22 mouse cellular contexts compared by ENCODE assay signal in the genomic region with DNA sequence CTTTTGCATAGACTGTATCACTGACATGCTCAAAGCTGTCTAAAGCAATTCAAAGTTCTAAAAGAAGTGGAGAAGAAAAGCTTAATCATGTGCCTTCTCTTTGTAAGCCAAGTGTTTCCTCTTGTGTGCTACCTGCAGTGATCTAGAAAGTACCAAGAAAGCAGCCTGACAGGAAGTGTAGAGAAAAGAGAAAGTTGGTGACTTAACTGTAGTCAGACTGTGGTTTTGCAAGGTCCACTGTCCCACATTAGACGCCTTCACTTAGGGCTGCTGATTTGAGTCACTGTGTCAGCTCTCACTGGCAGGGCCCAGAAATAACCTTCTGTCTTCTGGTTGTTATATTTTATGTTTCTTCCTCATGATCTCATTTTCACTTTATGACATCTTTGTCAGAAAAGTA. TPM values are rescaled to one million over a fixed set of nuclear protein-coding genes. Genes with fewer than 3 reads are reported as not detected.
DNase-seq lines count a peak whose midpoint lies in the region; ATAC-seq and TF ChIP-seq lines count a peak whose summit lies in the region.
"Had no signal": no experiment of that assay in that cellular context is flagged by ENCODE, and none has a peak within 500 bp of the region (broad histone marks: within the 10 kb centered on the region; RNA-seq: fewer than 3 reads in every experiment).

No protein-coding gene starts in this region.

- H3K4me2 ChIP-seq in CH12.LX (ENCODE audit: insufficient read depth, low read depth, poor library complexity, severe bottlenecking), result no peak overlapping the region
- H3K4me2 ChIP-seq in midbrain, embryonic 14.5 days (ENCODE audit: low read length), result no peak overlapping the region
- H3K4me2 ChIP-seq: forebrain, embryonic 13.5 days; heart, embryonic 15.5 days; intestine, embryonic 15.5 days had no signal

- H3K9me3 ChIP-seq in CH12.LX (replicated peaks; ENCODE audit: low read length), result no peaks in the 10 kb centered on the region
- H3K9me3 ChIP-seq in midbrain, embryonic 14.5 days (ENCODE audit: control insufficient read depth, low read length), result no peaks in the 10 kb centered on the region
- H3K9me3 ChIP-seq: embryonic facial prominence, embryonic 10.5 days; forebrain, embryonic 13.5 days; heart, embryonic 10.5 days; heart, embryonic 15.5 days; hindbrain, embryonic 10.5 days; intestine, embryonic 15.5 days had no signal

- no peak for TF ChIP-seq POLR2A in thymus, adult 2 months (IDR thresholded peaks at IDR 0.05; ENCODE audit: control insufficient read depth, extremely low read depth, insufficient read depth, low read length, poor library complexity)
- TF ChIP-seq POLR2A in CH12.LX (IDR thresholded peaks at IDR 0.05; ENCODE audit: low read depth, low read length), result no peak

- in situ Hi-C loops in CH12.LX (cut with MboI; ENCODE audit: low pct_ligation_motif_present, low pct_unique_long_range_greater_than_20kb, low sequenced_read_pairs), result no loop called here

- H3K9ac ChIP-seq in CH12.LX (ENCODE audit: insufficient read depth, low read depth), result no peak overlapping the region
- H3K9ac ChIP-seq in midbrain, embryonic 14.5 days (replicated peaks; ENCODE audit: low read length), result no peak overlapping the region
- H3K9ac ChIP-seq: forebrain, embryonic 13.5 days; forebrain, postnatal 0 days; heart, embryonic 15.5 days; intestine, embryonic 15.5 days had no signal

- TF ChIP-seq RAD21 in CH12.LX (IDR thresholded peaks at IDR 0.05; ENCODE audit: low read depth, low read length), result no peak

- 0 out of 2 replicates have a peak, but pooled peaks have one; percentile 17 for TF ChIP-seq EP300 in CH12.LX (IDR thresholded peaks at IDR 0.05; ENCODE audit: low read length)

- H3K36me3 ChIP-seq in thymus, adult 2 months (ENCODE audit: control insufficient read depth, insufficient read depth, low read length), result no peaks in the 10 kb centered on the region
- no peaks in the 10 kb centered on the region for H3K36me3 ChIP-seq in CH12.LX (replicated peaks in 1 of 2; ENCODE audit: control insufficient read depth in 1 of 2, insufficient read depth in 1 of 2, low read length in 1 of 2)
- H3K36me3 ChIP-seq in midbrain, embryonic 14.5 days (ENCODE audit: control insufficient read depth, insufficient read depth, low read length), result no peaks in the 10 kb centered on the region
- H3K36me3 ChIP-seq: embryonic facial prominence, embryonic 10.5 days; heart, embryonic 10.5 days; heart, embryonic 15.5 days; hindbrain, embryonic 10.5 days; intestine, embryonic 15.5 days had no signal

- H3K27me3 ChIP-seq in thymus, adult 2 months (ENCODE audit: control insufficient read depth, insufficient read depth, low read length), result no peaks in the 10 kb centered on the region
- no peaks in the 10 kb centered on the region for H3K27me3 ChIP-seq in CH12.LX (replicated peaks)
- no peaks in the 10 kb centered on the region for H3K27me3 ChIP-seq in midbrain, embryonic 14.5 days (ENCODE audit: control insufficient read depth, insufficient read depth, low read length)
- H3K27me3 ChIP-seq: forebrain, embryonic 13.5 days; heart, embryonic 15.5 days; intestine, embryonic 15.5 days had no signal

- dilution Hi-C loops in CH12.LX (cut with MboI; ENCODE audit: extremely low pct_ligation_motif_present, extremely low pct_unique_long_range_greater_than_20kb, low sequenced_read_pairs), result no loop called here

- no peak overlapping the region for H3K4me3 ChIP-seq in thymus, adult 2 months (ENCODE audit: control insufficient read depth, insufficient read depth, low read length)
- H3K4me3 ChIP-seq in CH12.LX (replicated peaks in 1 of 3; ENCODE audit: low read depth in 2 of 3, low read length in 2 of 3, poor library complexity in 1 of 3), result no peak overlapping the region
- no peak overlapping the region for H3K4me3 ChIP-seq in midbrain, embryonic 14.5 days (replicated peaks; ENCODE audit: low read depth, low read length)
- H3K4me3 ChIP-seq: embryonic facial prominence, embryonic 10.5 days; forebrain, embryonic 13.5 days; heart, embryonic 10.5 days; heart, embryonic 15.5 days; hindbrain, embryonic 10.5 days; intestine, embryonic 15.5 days had no signal

- ATAC-seq in midbrain, embryonic 14.5 days (ENCODE audit: low FRiP score, low TSS enrichment), result no peak
- ATAC-seq: forebrain, embryonic 13.5 days; forebrain, postnatal 0 days; hindbrain, embryonic 16.5 days; intestine, embryonic 15.5 days had no signal

- WGBS in thymus, adult 2 months, result 15% methylated on average over 1 of the region's 1 CpGs
- WGBS in midbrain, embryonic 14.5 days, result 96% methylated on average over 1 of the region's 1 CpGs

- H3K79me2 ChIP-seq in CH12.LX (replicated peaks; ENCODE audit: control insufficient read depth, extremely low read depth, insufficient read depth, poor library complexity, severe bottlenecking), result no peaks in the 10 kb centered on the region

- TF ChIP-seq CTCF in thymus, adult 2 months (IDR thresholded peaks at IDR 0.05; ENCODE audit: borderline replicate concordance, control insufficient read depth, extremely low read depth, insufficient read depth, low read length, poor library complexity), result no peak
- TF ChIP-seq CTCF in CH12.LX (conservative IDR thresholded peaks at IDR 0.05 in 1 of 2, IDR thresholded peaks at IDR 0.05 in 1 of 2; ENCODE audit: low read depth in 2 of 2, low read length in 2 of 2), result no peak

- DNase-seq in thymus, adult 2 months, result peak; percentile 5
- DNase-seq in thymus, postnatal 10 days (ENCODE audit: low spot score in 2 of 2), result no peak
- DNase-seq in 416B (ENCODE audit: low read depth), result peak; percentile 5
- peak; percentile 59 for DNase-seq in CH12.LX (ENCODE audit: extremely low read depth)
- peak; percentile 23 for DNase-seq in induced T-regulatory cell, adult 2 months (ENCODE audit: low read depth)
- no peak for DNase-seq in left cerebral cortex, adult 11 months (ENCODE audit: low spot score)
- no peak for DNase-seq in midbrain, embryonic 14.5 days
- DNase-seq in layer of hippocampus, postnatal 14 days (ENCODE audit: low spot score in 2 of 2), result no peak
- DNase-seq: adrenal gland, adult 2 months; adrenal gland, postnatal 36 days; cerebellum, adult 2 months; cerebellum, postnatal 10 days; forebrain, postnatal 0 days; gastrocnemius, postnatal 36 days; heart, postnatal 14 days had no signal

- peaks cover 6% of the 10 kb centered on the region for H3K4me1 ChIP-seq in thymus, adult 2 months (replicated peaks; ENCODE audit: control insufficient read depth, insufficient read depth, low read length)
- H3K4me1 ChIP-seq in CH12.LX (ENCODE audit: control insufficient read depth in 1 of 2, insufficient read depth in 2 of 2), result peaks cover 4 to 10% of the 10 kb centered on the region in 2 experiments; a peak in 3 of 4 replicates
- no peaks in the 10 kb centered on the region for H3K4me1 ChIP-seq in midbrain, embryonic 14.5 days (ENCODE audit: control insufficient read depth, insufficient read depth, low read length)
- H3K4me1 ChIP-seq: embryonic facial prominence, embryonic 10.5 days; forebrain, embryonic 13.5 days; heart, embryonic 10.5 days; heart, embryonic 15.5 days; hindbrain, embryonic 10.5 days; intestine, embryonic 15.5 days had no signal

- peak overlapping the region; percentile 19; the same call in 1 of the 2 replicates for H3K27ac ChIP-seq in thymus, adult 2 months (ENCODE audit: control insufficient read depth, insufficient read depth, low read length)
- no peak overlapping the region for H3K27ac ChIP-seq in CH12.LX (ENCODE audit: insufficient read depth, low read depth)
- H3K27ac ChIP-seq in midbrain, embryonic 14.5 days (replicated peaks; ENCODE audit: low read depth, low read length), result no peak overlapping the region
- H3K27ac ChIP-seq: embryonic facial prominence, embryonic 10.5 days; forebrain, embryonic 13.5 days; heart, embryonic 10.5 days; heart, embryonic 15.5 days; hindbrain, embryonic 10.5 days; intestine, embryonic 15.5 days had no signal

TF ChIP-seq in CH12.LX, 34 proteins besides CTCF, POLR2A, EP300 and RAD21:
- no peak for TF ChIP-seq RCOR1 (conservative IDR thresholded peaks at IDR 0.05; ENCODE audit: low read depth, low read length)
- 0 out of 2 replicates have a peak, but pooled peaks have one; percentile 5 for TF ChIP-seq TCF12 (IDR thresholded peaks at IDR 0.05; ENCODE audit: low read depth, low read length)
- no peak for TF ChIP-seq ZC3H11A (IDR thresholded peaks at IDR 0.05; ENCODE audit: low read depth, low read length)
- TF ChIP-seq IRF4 (IDR thresholded peaks at IDR 0.05; ENCODE audit: low read depth, low read length), result peak; percentile 90
- peak; percentile 79; the same call in 1 of the 2 replicates for TF ChIP-seq MEF2A (IDR thresholded peaks at IDR 0.05; ENCODE audit: borderline replicate concordance, low read depth, low read length)
- TF ChIP-seq ZNF384 (IDR thresholded peaks at IDR 0.05; ENCODE audit: low read depth, low read length), result no peak
- no peak for TF ChIP-seq JUN (IDR thresholded peaks at IDR 0.05; ENCODE audit: insufficient read depth, low read depth, low read length)
- TF ChIP-seq JUND (conservative IDR thresholded peaks at IDR 0.05; ENCODE audit: low read depth, low read length), result 0 out of 2 replicates have a peak, but pooled peaks have one; percentile 13
- peak; percentile 71 for TF ChIP-seq BHLHE40 (IDR thresholded peaks at IDR 0.05; ENCODE audit: low read depth, low read length)
- peak; percentile 66 for TF ChIP-seq ETS1 (conservative IDR thresholded peaks at IDR 0.05; ENCODE audit: low read depth, low read length)

RNA-seq across cellular contexts. Expression of a gene that starts 29.1 kb away (rescaled TPM):
- 0.07 TPM in 1 of 2 replicates, not detected in the other for polyA plus RNA-seq in thymus, adult 2 months (2012; rRNA removed)
- total RNA-seq in CH12.LX (2012; rRNA removed) (not detected in 2 replicates), CH12.LX (2014; rRNA removed) (not detected in 2 replicates)
- polyA plus RNA-seq in CH12.LX (2012; ENCODE audit: insufficient read length, low read depth), result not detected in 2 replicates
- polyA plus RNA-seq in midbrain, embryonic 14.5 days (2014; fragmentation: Nextera tagmentation; extraction: Ambion mirVana), result 0.16 TPM in 1 of 2 replicates, not detected in the other
- under 1 TPM in 1 of 2 experiments, not detected in 1; 0.50 TPM for total RNA-seq in layer of hippocampus, postnatal 14 days (2021)
- total RNA-seq: gastrocnemius, postnatal 36 days had no signal
- polyA plus RNA-seq: adrenal gland, adult 2 months had no signal

Comparison
In these comparisons a context has a peak if more than half of its experiments do, and no peak if none do; other contexts are left out.
1. DNase-seq: peak in thymus, adult 2 months (single experiment), 416B (single experiment), CH12.LX (single experiment) and induced T-regulatory cell, adult 2 months (single experiment); none in thymus, postnatal 10 days (0 of 2), left cerebral cortex, adult 11 months (single experiment), midbrain, embryonic 14.5 days (single experiment) and layer of hippocampus, postnatal 14 days (0 of 2).